Mouse (Mus musculus) MEL (cell line): ENCODE measurements around the gene Fabp7. TPM values are rescaled to one million over a fixed set of nuclear protein-coding genes. Genes with fewer than 3 reads are reported as not detected.

Experiments used
- DNase-seq: peaks from one replicate; pipeline ENCODE4 v3.0.0; 2011; ENCODE audit warnings: low read depth, low spot score
- H3K27ac ChIP-seq: 2 replicates; pipeline ENCODE4 v1.5.1; 2012; ENCODE audit warnings: low read depth, mild to moderate bottlenecking, control low read depth, low read length, moderate library complexity; ENCODE audit not compliant: control insufficient read depth
- H3K27me3 ChIP-seq, 2 experiments: fragments of 150-350 bp in 1 of 2; sonication (generic) in 1 of 2; 2 replicates each; pipeline ENCODE4 v1.6.1; 2012; ENCODE audit warnings: low read length in 2 of 2, mild to moderate bottlenecking in 2 of 2, improper control_type of control experiment in 1 of 2, moderate library complexity in 1 of 2; ENCODE audit not compliant: insufficient read depth in 2 of 2, control insufficient read depth in 1 of 2
- H3K36me3 ChIP-seq, 2 experiments: 2 replicates each; pipeline ENCODE4 v1.6.1; 2012 to 2014; ENCODE audit warnings: low read length in 2 of 2, improper control_type of control experiment in 1 of 2, inconsistent platforms in 1 of 2, mild to moderate bottlenecking in 1 of 2; ENCODE audit not compliant: insufficient read depth in 2 of 2, control insufficient read depth in 1 of 2
- H3K4me1 ChIP-seq, 2 experiments: fragments of 150-350 bp in 1 of 2; sonication (generic) in 1 of 2; 2 replicates each; pipeline ENCODE4 v1.6.1; 2012; ENCODE audit warnings: low read length in 2 of 2, improper control_type of control experiment in 1 of 2, mild to moderate bottlenecking in 1 of 2; ENCODE audit not compliant: insufficient read depth in 2 of 2, control insufficient read depth in 1 of 2
- H3K4me3 ChIP-seq, 2 experiments: fragments of 150-350 bp in 1 of 2; sonication (generic) in 1 of 2; 2 replicates each; pipeline ENCODE4 v1.5.1; 2012; ENCODE audit warnings: low read depth in 2 of 2, low read length in 2 of 2, mild to moderate bottlenecking in 2 of 2, moderate library complexity in 2 of 2, control low read depth in 1 of 2, improper control_type of control experiment in 1 of 2; ENCODE audit not compliant: control insufficient read depth in 1 of 2, insufficient read depth in 1 of 2
- H3K79me2 ChIP-seq: 2 replicates; pipeline ENCODE4 v1.6.1; 2012; ENCODE audit warnings: mild to moderate bottlenecking, low read length, moderate library complexity; ENCODE audit not compliant: control insufficient read depth, poor library complexity, insufficient read depth
- H3K9ac ChIP-seq: 2 replicates; pipeline ENCODE4 v1.6.1; 2012; ENCODE audit warnings: low read depth, mild to moderate bottlenecking, control low read depth, low read length, moderate library complexity; ENCODE audit not compliant: control insufficient read depth, poor library complexity, severe bottlenecking
- H3K9me3 ChIP-seq: fragments of 150-350 bp; sonication (generic); replicated peaks from 2 replicates; pipeline ENCODE4 v1.6.1; 2012; ENCODE audit warnings: mild to moderate bottlenecking, low read length, improper control_type of control experiment, moderate library complexity; ENCODE audit not compliant: insufficient read depth
- CTCF ChIP-seq, 3 experiments: IDR thresholded peaks in 2 of 3; conservative IDR thresholded peaks in 1 of 3; 2 replicates each; pipeline ENCODE4 v1.5.1; 2011 to 2012; ENCODE audit warnings: low read length in 3 of 3, low read depth in 2 of 3, mild to moderate bottlenecking in 2 of 3, improper control_type of control experiment in 1 of 3, inconsistent platforms in 1 of 3, mixed read lengths in 1 of 3, moderate library complexity in 1 of 3; ENCODE audit not compliant: control insufficient read depth in 1 of 3, insufficient read depth in 1 of 3, poor library complexity in 1 of 3, severe bottlenecking in 1 of 3
- EP300 ChIP-seq, 2 experiments: IDR thresholded peaks; 2 replicates each; pipeline ENCODE4 v1.6.1; 2011; ENCODE audit warnings: improper control_type of control experiment in 2 of 2, low read length in 2 of 2, low read depth in 1 of 2, mild to moderate bottlenecking in 1 of 2
- ETS1 ChIP-seq: IDR thresholded peaks from 2 replicates; pipeline ENCODE4 v1.6.1; 2012; ENCODE audit warnings: low read depth, mild to moderate bottlenecking, inconsistent platforms, low read length, improper control_type of control experiment, moderate library complexity
- GATA1 ChIP-seq: IDR thresholded peaks from 2 replicates; pipeline ENCODE4 v1.6.1; 2011; ENCODE audit warnings: low read depth, low read length, improper control_type of control experiment
- HCFC1 ChIP-seq: IDR thresholded peaks from 2 replicates; pipeline ENCODE4 v1.6.1; 2012; ENCODE audit warnings: low read depth, mild to moderate bottlenecking, inconsistent platforms, low read length, improper control_type of control experiment, moderate library complexity
- MAFK ChIP-seq: IDR thresholded peaks from 2 replicates; pipeline ENCODE4 v1.6.1; 2011; ENCODE audit warnings: low read depth, mild to moderate bottlenecking, low read length, improper control_type of control experiment, borderline replicate concordance
- MEF2A ChIP-seq: IDR thresholded peaks from 2 replicates; pipeline ENCODE4 v1.6.1; 2014; ENCODE audit warnings: low read depth, mild to moderate bottlenecking, inconsistent platforms, low read length, improper control_type of control experiment; ENCODE audit not compliant: poor library complexity, insufficient replicate concordance, severe bottlenecking; ENCODE audit errors: extremely low read depth
- MXI1 ChIP-seq: IDR thresholded peaks from 2 replicates; pipeline ENCODE4 v1.6.1; 2011; ENCODE audit warnings: mild to moderate bottlenecking, low read depth, low read length, improper control_type of control experiment
- NELFE ChIP-seq: IDR thresholded peaks from 2 replicates; pipeline ENCODE4 v1.6.1; 2011; ENCODE audit warnings: low read depth, low read length, improper control_type of control experiment
- NRF1 ChIP-seq: IDR thresholded peaks from 2 replicates; pipeline ENCODE4 v1.6.1; 2014; ENCODE audit warnings: low read depth, mild to moderate bottlenecking, inconsistent platforms, low read length, improper control_type of control experiment, moderate library complexity; ENCODE audit not compliant: poor library complexity, insufficient read depth, severe bottlenecking
- POLR2AphosphoS2 ChIP-seq: IDR thresholded peaks from 2 replicates; pipeline ENCODE4 v1.6.1; 2011; ENCODE audit warnings: low read length, improper control_type of control experiment
- RCOR1 ChIP-seq: IDR thresholded peaks from 2 replicates; pipeline ENCODE4 v1.6.1; 2012; ENCODE audit warnings: low read depth, mild to moderate bottlenecking, inconsistent platforms, low read length, improper control_type of control experiment
- SIN3A ChIP-seq: IDR thresholded peaks from 2 replicates; pipeline ENCODE4 v1.6.1; 2012; ENCODE audit warnings: low read length, improper control_type of control experiment, inconsistent platforms
- TAL1 ChIP-seq: IDR thresholded peaks from 2 replicates; pipeline ENCODE4 v1.6.1; 2012; ENCODE audit warnings: mild to moderate bottlenecking, inconsistent platforms, low read length, moderate library complexity, mixed read lengths
- TBP ChIP-seq: IDR thresholded peaks from 2 replicates; pipeline ENCODE4 v1.8.0; 2011; ENCODE audit warnings: low read depth, low read length, improper control_type of control experiment
- TCF12 ChIP-seq: IDR thresholded peaks from 2 replicates; pipeline ENCODE4 v1.6.1; 2014; ENCODE audit warnings: low read depth, mild to moderate bottlenecking, inconsistent platforms, low read length, improper control_type of control experiment, moderate library complexity
- ZC3H11A ChIP-seq: IDR thresholded peaks from 2 replicates; pipeline ENCODE4 v1.6.1; 2012; ENCODE audit warnings: low read depth, mild to moderate bottlenecking, inconsistent platforms, low read length, improper control_type of control experiment
- ZNF384 ChIP-seq: IDR thresholded peaks from 2 replicates; pipeline ENCODE4 v1.6.1; 2012; ENCODE audit warnings: low read depth, mild to moderate bottlenecking, inconsistent platforms, low read length, improper control_type of control experiment
- polyA plus RNA-seq, 2 experiments: library from polyadenylated mRNA; stranded (reverse) in 1 of 2; unstranded in 1 of 2; fragments of >175 nt in 1 of 2; fragments of >200 nt in 1 of 2; gene quantifications; 2 replicates each; pipeline versions ENCODE4 v1.2.1 to v1.2.4; 2012; ENCODE audit warnings: low replicate concordance in 2 of 2, low read depth in 1 of 2; ENCODE audit not compliant: insufficient read length in 2 of 2, insufficient read depth in 1 of 2, missing spikeins in 1 of 2
- total RNA-seq: library from RNA; depleted of rRNA; stranded (reverse); fragments of 300-350 nt; gene quantifications from 2 replicates; pipeline ENCODE4 v1.2.3, GENCODE M21; 2012

The Fabp7 gene
- total and polyA plus RNA-seq, 3 experiments = 4.1 to 26.4 TPM; not detected in 1

DNA sequence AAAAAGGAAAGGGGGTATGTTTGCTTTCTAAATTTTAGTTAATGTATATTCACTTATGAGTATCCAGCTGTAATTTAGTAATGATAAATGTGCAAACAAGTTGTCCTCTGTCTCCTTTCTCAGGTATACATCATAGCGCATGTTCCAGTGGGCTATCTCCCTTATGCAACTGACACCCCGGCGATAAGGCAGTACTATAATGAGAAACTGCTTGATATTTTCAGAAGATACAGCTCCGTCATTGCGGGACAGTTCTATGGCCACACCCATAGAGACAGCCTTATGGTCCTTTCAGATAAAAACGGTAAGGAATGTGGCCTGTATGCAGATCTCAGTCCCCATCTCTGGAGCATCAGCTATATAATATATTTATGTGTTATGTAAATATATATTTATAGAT is 23.1 kb downstream of the Fabp7 start:
- peak; percentile 20 for DNase-seq
- Histone ChIP-seq H3K4me1 (peaks cover 0 to 5% of the 10 kb centered on the region in 2 experiments; a peak in 3 of 4 replicates), H3K4me3 (no peak overlapping the region), H3K36me3 (peaks cover 0 to 5% of the 10 kb centered on the region in 2 experiments; a peak in 2 of 4 replicates), H3K9me3 (no peaks in the 10 kb centered on the region), H3K9ac (no peak overlapping the region), H3K27ac (no peak overlapping the region), H3K79me2 (no peaks in the 10 kb centered on the region), H3K27me3 (no peaks in the 10 kb centered on the region)
- TF ChIP-seq GATA1 (peak; percentile 47), EP300 (IDR thresholded peaks at IDR 0.05; ENCODE audit: low read depth in 1 of 2, low read length in 2 of 2) (peak in 1 of 2 experiments; percentile 74; a peak in 2 of 4 replicates), SIN3A (peak; percentile 20; the same call in 1 of the 2 replicates), ZNF384 (no peak), TAL1 (no peak), ETS1 (peak; percentile 70), NRF1 (peak; percentile 61), TCF12 (peak; percentile 83), MEF2A (0 out of 2 replicates have a peak, but pooled peaks have one; percentile 41)

DNA sequence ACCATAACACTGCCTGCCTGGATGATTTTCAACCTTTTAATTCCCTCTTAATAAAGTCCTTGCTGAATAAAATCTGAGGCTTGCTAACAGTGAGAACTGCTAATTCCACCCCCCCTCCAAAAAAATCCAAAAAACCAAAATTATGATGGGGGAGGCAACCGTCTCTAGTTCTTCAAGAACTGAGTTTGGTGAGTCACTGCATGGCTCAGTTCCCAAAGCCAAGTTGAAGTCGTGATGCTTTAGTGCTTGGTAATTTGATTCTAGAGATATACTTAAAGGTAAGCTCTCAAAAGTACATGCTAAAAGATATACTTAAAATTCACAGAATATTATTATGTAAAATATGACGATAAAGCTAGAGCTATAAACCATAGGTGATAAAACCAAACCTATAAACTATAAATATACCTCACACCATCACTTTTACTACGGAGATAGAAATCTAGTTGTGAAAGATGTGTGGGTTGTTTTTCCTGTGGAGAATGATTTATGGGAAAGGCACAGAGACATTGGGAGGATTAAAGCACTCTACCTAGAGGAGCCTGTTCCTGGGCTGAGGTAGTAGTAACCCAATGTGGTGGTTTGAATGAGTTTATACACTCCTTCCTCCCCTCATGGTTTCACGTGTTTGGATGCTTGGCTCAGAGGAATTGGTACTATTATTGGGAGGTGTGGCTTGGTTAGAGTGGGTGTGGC is 27.6 kb downstream of the Fabp7 start:
- Histone ChIP-seq H3K27ac (no peak overlapping the region), H3K4me1 (peaks cover 2 to 5% of the 10 kb centered on the region in 2 experiments; a peak in 3 of 4 replicates), H3K79me2 (no peaks in the 10 kb centered on the region), H3K4me3 (no peak overlapping the region), H3K27me3 (no peaks in the 10 kb centered on the region), H3K36me3 (peaks cover 0 to 1% of the 10 kb centered on the region in 2 experiments; a peak in 2 of 4 replicates), H3K9ac (no peak overlapping the region), H3K9me3 (no peaks in the 10 kb centered on the region)
- DNase-seq = no peak
- TF ChIP-seq TBP = no peak
- no peak for TF ChIP-seq NELFE
- no peak for TF ChIP-seq POLR2AphosphoS2
- TF ChIP-seq MAFK = no peak
- TF ChIP-seq RCOR1 = no peak
- TF ChIP-seq HCFC1 = no peak
- no peak for TF ChIP-seq ZC3H11A
- TF ChIP-seq TAL1 = no peak
- no peak for TF ChIP-seq MEF2A
- TF ChIP-seq CTCF (IDR thresholded peaks at IDR 0.05 in 2 of 3, conservative IDR thresholded peaks at IDR 0.05 in 1 of 3; ENCODE audit: control insufficient read depth in 1 of 3, insufficient read depth in 1 of 3, low read depth in 2 of 3, low read length in 3 of 3, poor library complexity in 1 of 3, severe bottlenecking in 1 of 3) = no peak
- TF ChIP-seq MXI1 = no peak
- TF ChIP-seq ZNF384 = no peak
- no peak for TF ChIP-seq NRF1
